26 mouse cellular contexts compared by ENCODE assay signal in the genomic region with DNA sequence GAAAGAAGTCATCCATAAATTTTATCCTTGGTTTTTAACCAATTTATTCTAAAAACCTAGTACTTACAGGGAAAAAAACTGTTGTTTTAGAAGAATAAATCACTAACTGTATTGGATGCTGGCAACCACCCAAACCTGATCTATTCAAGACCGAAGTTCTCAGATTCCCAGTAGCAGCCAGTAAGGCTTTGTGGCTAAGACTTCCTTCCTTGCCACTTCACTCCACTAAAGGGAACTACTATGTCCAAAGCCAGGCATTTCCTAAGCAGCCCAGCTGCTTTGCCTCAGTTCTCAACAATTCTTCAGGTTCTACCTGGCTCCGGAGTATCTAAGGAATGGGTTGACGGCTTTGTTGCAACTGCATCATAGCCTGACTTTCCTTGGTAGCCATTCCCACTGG. TPM values are rescaled to one million over a fixed set of nuclear protein-coding genes. Genes with fewer than 3 reads are reported as not detected.
DNase-seq lines count a peak whose midpoint lies in the region; ATAC-seq and TF ChIP-seq lines count a peak whose summit lies in the region.
"Had no signal": no experiment of that assay in that cellular context is flagged by ENCODE, and none has a peak within 500 bp of the region (broad histone marks: within the 10 kb centered on the region; RNA-seq: fewer than 3 reads in every experiment).

No protein-coding gene starts in this region.

- H3K27ac ChIP-seq in heart, embryonic 12.5 days (ENCODE audit: poor library complexity, severe bottlenecking) = no peak overlapping the region
- peak overlapping the region; percentile 23; the same call in 1 of the 2 replicates for H3K27ac ChIP-seq in cortical plate, adult 2 months (ENCODE audit: insufficient read depth, low read length)
- H3K27ac ChIP-seq: embryonic facial prominence, embryonic 12.5 days; hindbrain, embryonic 15.5 days; intestine, embryonic 15.5 days; kidney, postnatal 0 days; limb, embryonic 13.5 days; liver, embryonic 15.5 days; neural tube, embryonic 15.5 days had no signal

- ATAC-seq in heart, embryonic 12.5 days (ENCODE audit: insufficient number of reproducible peaks, low FRiP score) = no peak
- ATAC-seq: forebrain, embryonic 16.5 days; intestine, embryonic 15.5 days; midbrain, embryonic 16.5 days had no signal

- no peak for TF ChIP-seq POLR2A in cortical plate, adult 2 months (IDR thresholded peaks at IDR 0.05; ENCODE audit: extremely low read depth, insufficient read depth, low read length)

- peaks cover 8% of the 10 kb centered on the region; the same call in 1 of the 2 replicates for H3K36me3 ChIP-seq in heart, embryonic 12.5 days
- H3K36me3 ChIP-seq: embryonic facial prominence, embryonic 12.5 days; G1E; hindbrain, embryonic 15.5 days; intestine, embryonic 15.5 days; limb, embryonic 13.5 days; liver, embryonic 15.5 days; neural tube, embryonic 15.5 days had no signal

- no peak overlapping the region for H3K4me2 ChIP-seq in heart, embryonic 12.5 days
- H3K4me2 ChIP-seq: embryonic facial prominence, embryonic 12.5 days; hindbrain, embryonic 15.5 days; intestine, embryonic 15.5 days; limb, embryonic 13.5 days; liver, embryonic 15.5 days; neural tube, embryonic 15.5 days had no signal

- DNase-seq in heart, adult 11 months = peak; percentile 90
- DNase-seq in kidney, postnatal 10 days = peak; percentile 10
- DNase-seq in kidney, adult 9 months = no peak
- DNase-seq in 416B (ENCODE audit: low read depth) = peak; percentile 16
- DNase-seq in left cerebral cortex, postnatal 4 days = no peak
- no peak for DNase-seq in urinary bladder, postnatal 14 days (ENCODE audit: low spot score)
- DNase-seq: adrenal gland, postnatal 25 days; cerebellum, adult 18-20 months; heart, postnatal 14 days; layer of hippocampus, adult 9-11 months; lung, postnatal 14 days; right cerebral cortex, postnatal 14 days; spleen, adult 18-20 months; thymus, postnatal 36 days had no signal

- TF ChIP-seq CTCF in cortical plate, adult 2 months (IDR thresholded peaks at IDR 0.05; ENCODE audit: extremely low read depth, insufficient read depth, low read length) = no peak

- H3K9ac ChIP-seq in heart, embryonic 12.5 days = no peak overlapping the region
- H3K9ac ChIP-seq: embryonic facial prominence, embryonic 12.5 days; hindbrain, embryonic 15.5 days; intestine, embryonic 15.5 days; limb, embryonic 13.5 days; liver, embryonic 15.5 days; neural tube, embryonic 15.5 days had no signal

- no peaks in the 10 kb centered on the region for H3K27me3 ChIP-seq in heart, embryonic 12.5 days (replicated peaks)
- H3K27me3 ChIP-seq: embryonic facial prominence, embryonic 12.5 days; hindbrain, embryonic 15.5 days; intestine, embryonic 15.5 days; limb, embryonic 13.5 days; liver, embryonic 15.5 days; neural tube, embryonic 15.5 days had no signal

- no peaks in the 10 kb centered on the region for H3K9me3 ChIP-seq in heart, embryonic 12.5 days (replicated peaks)
- H3K9me3 ChIP-seq: embryonic facial prominence, embryonic 12.5 days; hindbrain, embryonic 15.5 days; intestine, embryonic 15.5 days; limb, embryonic 13.5 days; liver, embryonic 15.5 days; neural tube, embryonic 15.5 days had no signal

- H3K4me1 ChIP-seq in heart, embryonic 12.5 days (replicated peaks) = peaks cover 15% of the 10 kb centered on the region
- no peaks in the 10 kb centered on the region; the same call in 1 of the 2 replicates for H3K4me1 ChIP-seq in cortical plate, adult 2 months (ENCODE audit: control insufficient read depth, insufficient read depth, low read length)
- H3K4me1 ChIP-seq: hindbrain, embryonic 15.5 days; intestine, embryonic 15.5 days; limb, embryonic 13.5 days; liver, embryonic 15.5 days; neural tube, embryonic 15.5 days had no signal

- intact Hi-C loops in left cerebral cortex, postnatal 4 days (cut with DNase I) = no loop called here

- no peak overlapping the region for H3K4me3 ChIP-seq in heart, embryonic 12.5 days
- H3K4me3 ChIP-seq in cortical plate, adult 2 months (ENCODE audit: insufficient read depth, low read length) = no peak overlapping the region
- H3K4me3 ChIP-seq: embryonic facial prominence, embryonic 12.5 days; hindbrain, embryonic 15.5 days; intestine, embryonic 15.5 days; limb, embryonic 13.5 days; liver, embryonic 15.5 days; neural tube, embryonic 15.5 days had no signal

- WGBS in heart, embryonic 12.5 days = 80% methylated on average over 3 of the region's 3 CpGs

RNA-seq across cellular contexts. Expression of gene Grb14, which starts 14.7 kb away (rescaled TPM):
- 64.6 and 67.9 TPM in 2 replicates for polyA plus RNA-seq in heart, embryonic 12.5 days (2016; fragmentation: Nextera tagmentation; extraction: Ambion mirVana)
- 35.1 and 37.1 TPM in 2 replicates for polyA plus RNA-seq in cortical plate, adult 2 months (2012; rRNA removed)
- total RNA-seq in left cerebral cortex, postnatal 4 days (2021) = 10 to 100 TPM; 47.1 to 47.6 TPM
- polyA plus RNA-seq: G1E had no signal

Comparison
In these comparisons a context has a peak if more than half of its experiments do, and no peak if none do; other contexts are left out.
1. DNase-seq: peak in heart, adult 11 months (single experiment), kidney, postnatal 10 days (single experiment) and 416B (single experiment); none in kidney, adult 9 months (single experiment), left cerebral cortex, postnatal 4 days (single experiment) and urinary bladder, postnatal 14 days (single experiment).